Mouse (Mus musculus) liver, embryonic 16.5 days (tissue): Measurements from ENCODE around the gene Bnip1. TPM values are rescaled to one million over a fixed set of nuclear protein-coding genes. Genes with fewer than 3 reads are reported as not detected.

Experiments
- ATAC-seq: fragments of 200-750 bp; cut with Nextera tagmentation; 2 replicates; pipeline ENCODE4 v1.8.0; 2017; ENCODE audit warnings: low read depth, mild to moderate bottlenecking, moderate number of reproducible peaks, moderate library complexity
- H3K27ac ChIP-seq: fragments of 300-500 bp; sonication (generic); 2 replicates; pipeline ENCODE4 v1.5.1; 2014; ENCODE audit warnings: mild to moderate bottlenecking, low read length
- H3K27me3 ChIP-seq: fragments of 300-500 bp; sonication (generic); 2 replicates; pipeline ENCODE4 v1.6.1; 2014; ENCODE audit warnings: low read depth, low read length, mixed read lengths; ENCODE audit not compliant: control insufficient read depth, insufficient read depth
- H3K36me3 ChIP-seq: fragments of 300-500 bp; sonication (generic); 2 replicates; pipeline ENCODE4 v1.6.1; 2014; ENCODE audit warnings: mild to moderate bottlenecking; ENCODE audit not compliant: control insufficient read depth, insufficient read depth
- H3K4me1 ChIP-seq: fragments of 300-500 bp; sonication (generic); 2 replicates; pipeline ENCODE4 v1.6.1; 2014; ENCODE audit warnings: low read depth, low read length, mixed read lengths; ENCODE audit not compliant: control insufficient read depth
- H3K4me2 ChIP-seq: fragments of 300-500 bp; sonication (generic); 2 replicates; pipeline ENCODE4 v1.6.1; 2014; ENCODE audit warnings: low read depth, low read length, mixed read lengths
- H3K4me3 ChIP-seq: fragments of 300-500 bp; sonication (generic); 2 replicates; pipeline ENCODE4 v1.5.1; 2014; ENCODE audit warnings: low read depth, mild to moderate bottlenecking, low read length
- H3K9ac ChIP-seq: fragments of 300-500 bp; sonication (generic); 2 replicates; pipeline ENCODE4 v1.6.1; 2014; ENCODE audit warnings: low read depth, low read length
- H3K9me3 ChIP-seq: fragments of 300-500 bp; sonication (generic); replicated peaks from 2 replicates; pipeline ENCODE4 v1.6.1; 2016; ENCODE audit warnings: low read length; ENCODE audit not compliant: control insufficient read depth
- WGBS: fragments of 180-500 bp; shearing (Covaris S2); extraction: QIAGEN DNeasy Blood & Tissue Kit; methylation state at CpG from one replicate; pipeline ENCODE4 v1.1.7; 2014; ENCODE audit not compliant: insufficient replicate concordance; 5-methylcytosine and 5-hydroxymethylcytosine counted together
- polyA plus RNA-seq: library from polyadenylated mRNA; unstranded; fragments of >200 nt; fragmentation: Nextera tagmentation; extraction: Ambion mirVana; gene quantifications from 2 replicates; pipeline ENCODE4 v1.2.1, GENCODE M21; 2015

Gene Bnip1
- polyA plus RNA-seq, 1 experiment from 2014 or later, result 20.1 TPM

- Histone ChIP-seq H3K4me2 (no peak overlapping the region), H3K27me3 (no peaks in the 10 kb centered on the region), H3K4me1 (no peaks in the 10 kb centered on the region), H3K36me3 (peaks cover 27% of the 10 kb centered on the region), H3K27ac (no peak overlapping the region), H3K4me3 (no peak overlapping the region), H3K9ac (no peak overlapping the region), H3K9me3 (no peaks in the 10 kb centered on the region)
- 74% methylated on average over 11 of the region's 11 CpGs for WGBS
- ATAC-seq, result no peak
Measured at GRCm38 (mm10) chr17:26790269-26791214, 9.7 kb downstream of the Bnip1 start.

DNA sequence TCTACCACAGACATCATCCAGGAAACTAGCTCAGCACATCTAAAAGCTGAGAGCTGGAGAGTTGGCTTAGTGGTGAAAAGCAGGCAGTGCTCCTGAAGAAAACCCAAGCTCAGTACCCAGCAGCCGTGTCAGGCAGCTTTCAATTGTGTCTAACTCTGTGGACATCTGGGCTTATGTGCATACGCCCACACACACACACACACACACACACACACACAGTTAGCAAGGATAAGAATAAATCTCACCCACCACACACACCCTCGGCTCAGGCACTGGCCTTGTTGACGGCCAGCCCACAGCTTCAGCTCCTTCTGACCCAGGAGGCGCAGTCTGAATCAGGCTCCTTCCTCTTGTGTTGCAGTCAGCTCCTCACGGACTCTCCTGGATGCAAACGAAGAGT lies 10.7 kb downstream of the Bnip1 start:
- Histone ChIP-seq H3K9ac (no peak overlapping the region), H3K4me1 (no peaks in the 10 kb centered on the region), H3K36me3 (peaks cover 27% of the 10 kb centered on the region), H3K4me2 (no peak overlapping the region), H3K27me3 (no peaks in the 10 kb centered on the region), H3K27ac (no peak overlapping the region), H3K9me3 (no peaks in the 10 kb centered on the region), H3K4me3 (no peak overlapping the region)
- WGBS, result 67% methylated on average over 7 of the region's 7 CpGs
- no peak for ATAC-seq

DNA sequence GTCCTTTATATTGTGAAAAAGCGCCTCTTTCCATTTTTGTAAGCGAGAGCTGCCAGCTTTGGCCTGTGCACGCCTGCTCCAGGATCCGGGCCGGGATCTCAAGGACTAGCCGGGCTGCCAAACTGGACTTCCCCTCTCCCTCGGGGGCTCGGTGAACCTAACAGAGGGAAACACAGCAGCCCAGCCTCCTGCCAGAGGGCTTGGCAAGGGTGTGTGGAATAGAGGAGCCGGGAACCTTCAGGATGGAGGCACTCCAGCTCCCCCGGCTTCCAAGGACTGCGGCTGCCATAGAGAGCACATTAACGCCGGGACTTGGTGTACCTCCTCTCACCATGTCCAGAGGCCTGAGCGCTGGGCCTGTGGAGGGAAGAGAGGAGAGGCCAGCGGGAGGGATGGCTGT lies 11.2 kb downstream of the Bnip1 start:
- no peak for ATAC-seq
- Histone ChIP-seq H3K36me3 (peaks cover 25% of the 10 kb centered on the region), H3K9ac (no peak overlapping the region), H3K27me3 (no peaks in the 10 kb centered on the region), H3K4me3 (no peak overlapping the region), H3K27ac (no peak overlapping the region), H3K4me1 (no peaks in the 10 kb centered on the region), H3K4me2 (no peak overlapping the region), H3K9me3 (no peaks in the 10 kb centered on the region)
- 87% methylated on average over 15 of the region's 15 CpGs for WGBS

- H3K36me3 ChIP-seq, result peaks cover 25% of the 10 kb centered on the region
- no peak overlapping the region for H3K4me2 ChIP-seq
- WGBS, result 63% methylated on average over 5 of the region's 5 CpGs
- no peaks in the 10 kb centered on the region for H3K9me3 ChIP-seq
- no peaks in the 10 kb centered on the region for H3K27me3 ChIP-seq
- no peak overlapping the region for H3K27ac ChIP-seq
- no peak overlapping the region for H3K4me3 ChIP-seq
- H3K4me1 ChIP-seq, result no peaks in the 10 kb centered on the region
- no peak overlapping the region for H3K9ac ChIP-seq
- no peak for ATAC-seq
Measured at GRCm38 (mm10) chr17:26793068-26793765, 12.4 kb downstream of the Bnip1 start.

DNA sequence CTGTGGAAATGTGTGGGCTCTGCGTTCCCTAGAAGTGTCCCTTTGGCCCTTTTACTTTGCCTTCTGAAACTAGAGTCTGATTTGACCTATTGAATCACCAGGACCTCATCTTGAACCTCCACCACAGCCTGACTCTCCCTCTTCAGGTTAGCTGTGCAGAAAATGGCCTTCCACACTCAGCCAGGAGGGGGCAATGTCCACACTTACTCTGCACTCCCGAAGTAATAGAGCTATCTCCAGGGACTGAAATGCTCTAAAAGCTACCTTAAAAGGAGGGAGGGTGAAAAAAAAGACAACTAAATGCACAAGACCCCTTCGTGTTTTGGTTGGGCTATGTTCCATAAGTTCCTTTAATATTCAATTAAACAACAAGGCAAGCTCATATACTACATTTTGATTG lies 13.9 kb downstream of the Bnip1 start:
- H3K27ac ChIP-seq, result no peak overlapping the region
- H3K9ac ChIP-seq, result no peak overlapping the region
- no peak for ATAC-seq
- H3K27me3 ChIP-seq, result no peaks in the 10 kb centered on the region
- 18% methylated on average over 3 of the region's 3 CpGs for WGBS
- peaks cover 19% of the 10 kb centered on the region for H3K36me3 ChIP-seq
- no peaks in the 10 kb centered on the region for H3K9me3 ChIP-seq
- H3K4me1 ChIP-seq, result no peaks in the 10 kb centered on the region
- H3K4me2 ChIP-seq, result no peak overlapping the region
- no peak overlapping the region for H3K4me3 ChIP-seq

GRCm38 (mm10) chr17:26795386-26795785 lies 14.5 kb downstream of the Bnip1 start:
- H3K9me3 ChIP-seq, result no peaks in the 10 kb centered on the region
- no peak for ATAC-seq
- H3K4me3 ChIP-seq, result no peak overlapping the region
- WGBS, result 56% methylated on average over 7 of the region's 7 CpGs
- H3K4me1 ChIP-seq, result no peaks in the 10 kb centered on the region
- no peak overlapping the region for H3K4me2 ChIP-seq
- no peak overlapping the region for H3K27ac ChIP-seq
- no peaks in the 10 kb centered on the region for H3K27me3 ChIP-seq
- H3K36me3 ChIP-seq, result peaks cover 19% of the 10 kb centered on the region
- no peak overlapping the region for H3K9ac ChIP-seq

DNA sequence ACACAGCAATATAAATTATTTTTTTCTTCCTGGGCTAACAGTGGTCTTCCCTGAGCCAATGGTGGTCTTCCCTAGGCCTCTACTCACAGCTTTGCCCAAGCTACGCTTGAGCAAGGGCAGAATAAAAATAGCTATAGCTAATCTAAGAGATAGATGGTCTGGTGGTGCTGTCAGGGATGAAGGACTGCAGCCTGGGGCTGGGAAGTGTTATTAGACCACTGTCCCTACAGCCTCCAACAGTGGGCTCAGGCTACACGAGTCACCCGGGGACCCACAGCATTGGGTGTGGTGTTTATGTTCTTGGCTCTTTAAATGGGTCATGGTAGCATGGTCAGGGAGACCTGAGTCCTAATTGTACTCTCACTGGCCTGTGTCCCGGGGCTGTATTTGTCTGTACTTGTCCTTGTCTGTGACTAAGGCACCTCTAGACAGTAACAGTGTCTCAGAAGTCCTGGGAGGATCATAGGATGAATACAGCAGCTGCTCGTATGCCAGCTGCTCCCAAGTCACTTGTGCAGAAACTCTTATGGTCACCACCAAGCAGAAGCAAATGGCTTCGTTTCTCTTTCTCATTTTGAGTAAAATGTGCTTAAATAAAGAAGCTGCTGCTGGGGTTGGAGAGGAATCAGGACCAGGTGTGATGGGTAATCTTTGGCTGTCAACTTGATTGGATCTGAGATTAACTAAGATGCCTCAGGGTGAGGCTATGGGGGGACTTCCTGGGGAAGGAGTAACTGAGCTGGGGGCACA lies 16.7 kb downstream of the Bnip1 start:
- no peaks in the 10 kb centered on the region for H3K27me3 ChIP-seq
- no peak for ATAC-seq
- H3K4me1 ChIP-seq, result no peaks in the 10 kb centered on the region
- no peak overlapping the region for H3K4me3 ChIP-seq
- no peaks in the 10 kb centered on the region for H3K9me3 ChIP-seq
- WGBS, result 59% methylated on average over 6 of the region's 6 CpGs
- no peak overlapping the region for H3K9ac ChIP-seq
- no peak overlapping the region for H3K4me2 ChIP-seq
- no peak overlapping the region for H3K27ac ChIP-seq
- peaks cover 2% of the 10 kb centered on the region; the same call in 1 of the 2 replicates for H3K36me3 ChIP-seq

DNA sequence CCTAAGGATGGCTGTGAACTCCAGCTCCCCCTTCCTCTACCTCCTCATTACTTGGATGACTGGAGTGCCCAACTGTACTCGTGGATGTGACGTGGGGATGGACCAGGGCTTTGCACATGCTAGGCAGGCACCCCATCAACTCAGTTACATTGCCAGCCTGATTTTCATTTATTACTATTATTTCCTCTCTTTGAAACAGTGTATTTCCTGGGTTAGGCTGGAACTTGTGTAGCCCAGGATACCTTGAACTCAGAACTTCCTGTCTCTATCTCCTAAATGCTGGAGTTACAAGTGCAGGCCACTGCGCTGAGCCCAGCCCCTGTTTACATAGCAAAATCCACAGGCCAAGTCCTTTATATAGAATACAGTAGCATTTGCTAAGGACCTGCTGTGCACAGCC lies 22.0 kb downstream of the Bnip1 start:
- H3K4me3 ChIP-seq, result no peak overlapping the region
- ATAC-seq, result no peak
- no peaks in the 10 kb centered on the region for H3K36me3 ChIP-seq
- H3K9ac ChIP-seq, result no peak overlapping the region
- 57% methylated on average over 3 of the region's 3 CpGs for WGBS
- H3K4me1 ChIP-seq, result no peaks in the 10 kb centered on the region
- no peak overlapping the region for H3K4me2 ChIP-seq
- no peaks in the 10 kb centered on the region; the same call in 1 of the 2 replicates for H3K9me3 ChIP-seq
- H3K27me3 ChIP-seq, result no peaks in the 10 kb centered on the region
- H3K27ac ChIP-seq, result no peak overlapping the region
